In the genomic region with DNA sequence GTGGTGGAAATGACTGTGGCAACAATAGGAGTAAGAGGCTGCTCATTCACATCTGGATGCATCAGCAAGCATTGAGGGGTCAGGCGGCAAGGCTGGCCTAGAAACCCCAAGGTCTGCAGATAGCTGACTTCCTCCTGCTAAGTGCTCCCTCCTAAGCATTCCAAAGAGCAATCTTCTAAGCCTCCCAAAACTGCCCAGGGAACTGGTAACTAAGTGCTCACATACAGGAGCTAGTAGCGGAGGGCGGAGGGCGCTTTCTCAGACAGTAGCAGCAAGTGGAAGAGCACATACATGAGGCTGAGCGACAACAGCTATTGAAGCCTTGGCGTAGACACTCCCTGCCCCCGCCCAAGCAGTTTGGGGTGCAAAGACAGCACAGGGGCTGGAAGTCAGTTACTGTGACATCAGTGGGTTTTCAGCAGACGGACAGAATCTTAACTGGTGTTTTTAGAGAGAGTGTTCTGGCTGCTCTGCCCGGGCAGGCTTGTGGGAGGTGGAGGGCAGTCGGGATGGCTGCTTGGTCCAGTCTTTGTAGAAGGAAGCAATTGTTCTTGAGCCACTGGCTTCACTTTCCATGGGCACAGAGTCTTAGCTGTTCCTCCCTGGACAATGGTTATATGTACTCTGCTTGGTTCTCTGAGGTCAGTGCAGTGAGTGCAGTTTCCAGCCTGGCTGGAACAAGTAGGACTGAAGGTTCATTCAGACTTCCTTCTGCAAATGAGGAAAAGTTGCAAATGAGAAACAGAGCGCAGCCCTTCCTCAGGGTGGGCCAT, we compare ENCODE assay signal across 8 mouse cellular contexts. TPM values are rescaled to one million over a fixed set of nuclear protein-coding genes. Genes with fewer than 3 reads are reported as not detected.
DNase-seq lines count a peak whose midpoint lies in the region; ATAC-seq lines count a peak whose summit lies in the region.

No protein-coding gene starts in this region.

- peaks cover 26% of the 10 kb centered on the region for H3K4me1 ChIP-seq in midbrain, embryonic 11.5 days (ENCODE audit: control insufficient read depth, insufficient read depth, low read length)
- H3K4me1 ChIP-seq in midbrain, embryonic 14.5 days (ENCODE audit: control insufficient read depth, insufficient read depth, low read length) = peaks cover 13% of the 10 kb centered on the region; the same call in 1 of the 2 replicates
- H3K4me1 ChIP-seq in neural tube, embryonic 13.5 days (replicated peaks) = peaks cover 28% of the 10 kb centered on the region

- H3K4me3 ChIP-seq in midbrain, embryonic 11.5 days (ENCODE audit: low read depth, low read length) = no peak overlapping the region
- no peak overlapping the region for H3K4me3 ChIP-seq in midbrain, embryonic 14.5 days (replicated peaks; ENCODE audit: low read depth, low read length)
- no peak overlapping the region for H3K4me3 ChIP-seq in neural tube, embryonic 13.5 days

- peak; percentile 33 for DNase-seq in adrenal gland, adult 2 months
- DNase-seq in adrenal gland, postnatal 25 days = no peak
- peak; percentile 87 for DNase-seq in midbrain, embryonic 11.5 days (ENCODE audit: low spot score, missing footprints)
- no peak for DNase-seq in midbrain, embryonic 14.5 days
- DNase-seq in layer of hippocampus, postnatal 36 days = peak; percentile 46 to 62
- DNase-seq in thymus, adult 18-20 months = no peak
- no peak for DNase-seq in urinary bladder, adult 2 months (ENCODE audit: low spot score)

- ATAC-seq in midbrain, embryonic 11.5 days (ENCODE audit: low FRiP score) = 0 out of 2 replicates have a peak, but pooled peaks have one; percentile 15
- ATAC-seq in midbrain, embryonic 14.5 days (ENCODE audit: low FRiP score, low TSS enrichment) = no peak
- peak; percentile 70 for ATAC-seq in neural tube, embryonic 13.5 days (ENCODE audit: low read depth)

- H3K4me2 ChIP-seq in midbrain, embryonic 11.5 days = no peak overlapping the region
- no peak overlapping the region for H3K4me2 ChIP-seq in midbrain, embryonic 14.5 days (ENCODE audit: low read length)
- no peak overlapping the region for H3K4me2 ChIP-seq in neural tube, embryonic 13.5 days

- H3K9me3 ChIP-seq in midbrain, embryonic 11.5 days (ENCODE audit: control insufficient read depth, low read length) = no peaks in the 10 kb centered on the region
- no peaks in the 10 kb centered on the region for H3K9me3 ChIP-seq in midbrain, embryonic 14.5 days (ENCODE audit: control insufficient read depth, low read length)
- H3K9me3 ChIP-seq in neural tube, embryonic 13.5 days = 0 out of 2 replicates have a peak, but pooled peaks cover 5% of the 10 kb centered on the region

- H3K27me3 ChIP-seq in midbrain, embryonic 11.5 days (ENCODE audit: control insufficient read depth, insufficient read depth, low read length) = no peaks in the 10 kb centered on the region
- H3K27me3 ChIP-seq in midbrain, embryonic 14.5 days (ENCODE audit: control insufficient read depth, insufficient read depth, low read length) = no peaks in the 10 kb centered on the region
- H3K27me3 ChIP-seq in neural tube, embryonic 13.5 days = no peaks in the 10 kb centered on the region

- H3K27ac ChIP-seq in midbrain, embryonic 11.5 days (ENCODE audit: low read depth, low read length) = no peak overlapping the region
- H3K27ac ChIP-seq in midbrain, embryonic 14.5 days (replicated peaks; ENCODE audit: low read depth, low read length) = no peak overlapping the region
- H3K27ac ChIP-seq in neural tube, embryonic 13.5 days (replicated peaks) = peak overlapping the region; percentile 11; the same call in 1 of the 2 replicates

- no peak overlapping the region; the same call in 1 of the 2 replicates for H3K9ac ChIP-seq in midbrain, embryonic 11.5 days (ENCODE audit: low read length)
- H3K9ac ChIP-seq in midbrain, embryonic 14.5 days (replicated peaks; ENCODE audit: low read length) = no peak overlapping the region
- no peak overlapping the region for H3K9ac ChIP-seq in neural tube, embryonic 13.5 days

- H3K36me3 ChIP-seq in midbrain, embryonic 11.5 days (ENCODE audit: control insufficient read depth, insufficient read depth, low read length) = no peaks in the 10 kb centered on the region
- no peaks in the 10 kb centered on the region for H3K36me3 ChIP-seq in midbrain, embryonic 14.5 days (ENCODE audit: control insufficient read depth, insufficient read depth, low read length)
- H3K36me3 ChIP-seq in neural tube, embryonic 13.5 days = 0 out of 2 replicates have a peak, but pooled peaks cover 3% of the 10 kb centered on the region

- 66% methylated on average over 11 of the region's 11 CpGs for WGBS in midbrain, embryonic 11.5 days
- WGBS in midbrain, embryonic 14.5 days = 55% methylated on average over 11 of the region's 11 CpGs
- WGBS in neural tube, embryonic 13.5 days = 58% methylated on average over 11 of the region's 11 CpGs

RNA-seq across cellular contexts. Expression of a gene that starts 30.1 kb away (rescaled TPM):
- 10 to 100 TPM; 51.1 to 56.8 TPM for total RNA-seq in adrenal gland, adult 2 months (2021)
- 8.6 and 14.9 TPM in 2 replicates for polyA plus RNA-seq in adrenal gland, adult 2 months (2012; rRNA removed)
- total RNA-seq in adrenal gland, postnatal 25 days (2021) = 61.4 and 72.7 TPM in 2 replicates
- polyA plus RNA-seq in midbrain, embryonic 11.5 days (2014; fragmentation: Nextera tagmentation; extraction: Ambion mirVana) = 9.2 and 11.1 TPM in 2 replicates
- 6.4 and 7.5 TPM in 2 replicates for polyA plus RNA-seq in midbrain, embryonic 14.5 days (2014; fragmentation: Nextera tagmentation; extraction: Ambion mirVana)
- 10 to 100 TPM; 61.8 to 62.2 TPM for total RNA-seq in layer of hippocampus, postnatal 36 days (2021)
- 11.6 and 13.5 TPM in 2 replicates for polyA plus RNA-seq in neural tube, embryonic 13.5 days (2015; fragmentation: Nextera tagmentation; extraction: Ambion mirVana)
- 15.0 and 32.4 TPM in 2 replicates for polyA plus RNA-seq in urinary bladder, adult 2 months (2012; rRNA removed)

Comparison
In these comparisons a context has a peak if more than half of its experiments do, and no peak if none do; other contexts are left out.
1. DNase-seq: peak in adrenal gland, adult 2 months (single experiment), midbrain, embryonic 11.5 days (single experiment) and layer of hippocampus, postnatal 36 days (2 of 2); none in adrenal gland, postnatal 25 days (single experiment), midbrain, embryonic 14.5 days (single experiment), thymus, adult 18-20 months (0 of 2) and urinary bladder, adult 2 months (single experiment).